Mouse (Mus musculus): ENCODE measurements at regions not wholly inside any gene's neighbourhood (a gene's known extent, or its start where the extent isn't known, plus 50 kb on each side); places are given as distances from the start of the nearest gene placed in this dataset.

- no peak overlapping the region for H3K27ac ChIP-seq (ENCODE audit: control insufficient read depth, low read depth, low read length)
- H3K9me3 ChIP-seq (replicated peaks; ENCODE audit: insufficient read depth, low read length): no peaks in the 10 kb centered on the region
- no peak overlapping the region for H3K4me3 ChIP-seq (ENCODE audit: control insufficient read depth in 1 of 2, insufficient read depth in 1 of 2, low read depth in 2 of 2, low read length in 2 of 2)
- H3K27me3 ChIP-seq (ENCODE audit: control insufficient read depth in 1 of 2, insufficient read depth in 2 of 2, low read length in 2 of 2): no peaks in the 10 kb centered on the region
- peaks cover 0 to 14% of the 10 kb centered on the region in 2 experiments; a peak in 2 of 4 replicates for H3K36me3 ChIP-seq (ENCODE audit: control insufficient read depth in 1 of 2, insufficient read depth in 2 of 2, low read length in 2 of 2)
- peaks cover 6 to 14% of the 10 kb centered on the region in 2 experiments for H3K4me1 ChIP-seq (ENCODE audit: control insufficient read depth in 1 of 2, insufficient read depth in 2 of 2, low read length in 2 of 2)
- TF ChIP-seq ZC3H11A (IDR thresholded peaks at IDR 0.05; ENCODE audit: low read depth, low read length): no peak
- TF ChIP-seq TAL1 (IDR thresholded peaks at IDR 0.05; ENCODE audit: low read length): no peak
- TF ChIP-seq CTCF (IDR thresholded peaks at IDR 0.05 in 2 of 3, conservative IDR thresholded peaks at IDR 0.05 in 1 of 3; ENCODE audit: control insufficient read depth in 1 of 3, insufficient read depth in 1 of 3, low read depth in 2 of 3, low read length in 3 of 3, poor library complexity in 1 of 3, severe bottlenecking in 1 of 3): no peak
- no peak for TF ChIP-seq NRF1 (IDR thresholded peaks at IDR 0.05; ENCODE audit: insufficient read depth, low read depth, low read length, poor library complexity, severe bottlenecking)
- TF ChIP-seq JUND (IDR thresholded peaks at IDR 0.05; ENCODE audit: low read depth, low read length): no peak
- no peak for TF ChIP-seq MAZ (IDR thresholded peaks at IDR 0.05; ENCODE audit: low read depth, low read length)
- no peak for TF ChIP-seq KAT2A (conservative IDR thresholded peaks at IDR 0.05; ENCODE audit: low read depth, low read length)
- TF ChIP-seq USF1 (IDR thresholded peaks at IDR 0.05; ENCODE audit: low read depth, low read length): no peak
- no peak for TF ChIP-seq MXI1 (IDR thresholded peaks at IDR 0.05; ENCODE audit: low read depth, low read length)
- no peak for TF ChIP-seq SIN3A (IDR thresholded peaks at IDR 0.05; ENCODE audit: low read length)
- no peak for TF ChIP-seq MAX (IDR thresholded peaks at IDR 0.05; ENCODE audit: low read length)
- no peak for TF ChIP-seq CHD2 (IDR thresholded peaks at IDR 0.05; ENCODE audit: low read length)
- no peak for TF ChIP-seq POLR2AphosphoS5 (IDR thresholded peaks at IDR 0.05; ENCODE audit: borderline replicate concordance, low read depth, low read length)
- no peak for TF ChIP-seq MAFK (IDR thresholded peaks at IDR 0.05; ENCODE audit: borderline replicate concordance, low read depth, low read length)
- TF ChIP-seq E2F4 (IDR thresholded peaks at IDR 0.05; ENCODE audit: borderline replicate concordance, low read depth, low read length): no peak
- TF ChIP-seq TBP (IDR thresholded peaks at IDR 0.05; ENCODE audit: low read depth, low read length): no peak
- TF ChIP-seq MEF2A (IDR thresholded peaks at IDR 0.05; ENCODE audit: extremely low read depth, insufficient replicate concordance, low read depth, low read length, poor library complexity, severe bottlenecking): no peak
- no peak for TF ChIP-seq TCF12 (IDR thresholded peaks at IDR 0.05; ENCODE audit: low read depth, low read length)
- no peak for TF ChIP-seq GATA1 (IDR thresholded peaks at IDR 0.05; ENCODE audit: low read depth, low read length)
- no peak for DNase-seq (ENCODE audit: low read depth, low spot score)
- H3K9ac ChIP-seq (ENCODE audit: control insufficient read depth, low read depth, low read length, poor library complexity, severe bottlenecking): no peak overlapping the region
- no peaks in the 10 kb centered on the region for H3K79me2 ChIP-seq (ENCODE audit: control insufficient read depth, insufficient read depth, low read length, poor library complexity)
These were observed 205.2 kb upstream of the Kbtbd8 start for GRCm38 (mm10) chr6:94911836-94912235.

GRCm38 (mm10) chr6:94911374-94911773 lies 205.7 kb upstream of the Kbtbd8 start:
- H3K4me3 ChIP-seq (ENCODE audit: control insufficient read depth in 1 of 2, insufficient read depth in 1 of 2, low read depth in 2 of 2, low read length in 2 of 2): no peak overlapping the region
- TF ChIP-seq MXI1 (IDR thresholded peaks at IDR 0.05; ENCODE audit: low read depth, low read length) (no peak), MAZ (IDR thresholded peaks at IDR 0.05; ENCODE audit: low read depth, low read length) (no peak), RCOR1 (IDR thresholded peaks at IDR 0.05; ENCODE audit: low read depth, low read length) (no peak), USF2 (IDR thresholded peaks at IDR 0.05; ENCODE audit: borderline replicate concordance in 1 of 2, insufficient read depth in 1 of 2, low read depth in 1 of 2, low read length in 2 of 2) (no peak), POLR2AphosphoS2 (IDR thresholded peaks at IDR 0.05; ENCODE audit: low read length) (no peak), ZNF384 (IDR thresholded peaks at IDR 0.05; ENCODE audit: low read depth, low read length) (no peak), POLR2A (IDR thresholded peaks at IDR 0.05; ENCODE audit: control insufficient read depth in 1 of 2, insufficient read depth in 1 of 2, low read depth in 1 of 2, low read length in 2 of 2, poor library complexity in 1 of 2) (no peak), NELFE (IDR thresholded peaks at IDR 0.05; ENCODE audit: low read depth, low read length) (no peak), ZKSCAN1 (IDR thresholded peaks at IDR 0.05; ENCODE audit: low read depth, low read length) (no peak), ZC3H11A (IDR thresholded peaks at IDR 0.05; ENCODE audit: low read depth, low read length) (no peak), TAL1 (IDR thresholded peaks at IDR 0.05; ENCODE audit: low read length) (no peak), ETS1 (IDR thresholded peaks at IDR 0.05; ENCODE audit: low read depth, low read length) (no peak), E2F4 (IDR thresholded peaks at IDR 0.05; ENCODE audit: borderline replicate concordance, low read depth, low read length) (no peak)
- H3K9ac ChIP-seq (ENCODE audit: control insufficient read depth, low read depth, low read length, poor library complexity, severe bottlenecking): no peak overlapping the region
- DNase-seq (ENCODE audit: low read depth, low spot score): no peak
- peaks cover 0 to 10% of the 10 kb centered on the region in 2 experiments; a peak in 2 of 4 replicates for H3K36me3 ChIP-seq (ENCODE audit: control insufficient read depth in 1 of 2, insufficient read depth in 2 of 2, low read length in 2 of 2)
- H3K79me2 ChIP-seq (ENCODE audit: control insufficient read depth, insufficient read depth, low read length, poor library complexity): no peaks in the 10 kb centered on the region
- H3K4me1 ChIP-seq (ENCODE audit: control insufficient read depth in 1 of 2, insufficient read depth in 2 of 2, low read length in 2 of 2): peaks cover 3 to 9% of the 10 kb centered on the region in 2 experiments
- no peak overlapping the region for H3K27ac ChIP-seq (ENCODE audit: control insufficient read depth, low read depth, low read length)
- no peaks in the 10 kb centered on the region for H3K9me3 ChIP-seq (replicated peaks; ENCODE audit: insufficient read depth, low read length)
- no peaks in the 10 kb centered on the region for H3K27me3 ChIP-seq (ENCODE audit: control insufficient read depth in 1 of 2, insufficient read depth in 2 of 2, low read length in 2 of 2)
